Mouse (Mus musculus) gastrocnemius, adult 18-20 months (tissue): ENCODE data around the gene Cbfa2t2. TPM values are rescaled to one million over a fixed set of nuclear protein-coding genes. Genes with fewer than 3 reads are reported as not detected.

Experiments used
- DNase-seq: peaks from one replicate; pipeline ENCODE4 v3.0.0; 2021; ENCODE audit warnings: low spot score
- long read RNA-seq, 2 experiments: library from polyadenylated mRNA; stranded (forward); transcript quantifications; one replicate each; pipeline ENCODE4 v2.0.0; 2021
- total RNA-seq, 2 experiments: library from RNA; stranded (reverse); gene quantifications; 2 replicates each; pipeline ENCODE4 v1.2.3; 2021

Gene Cbfa2t2
- total RNA-seq: 10 to 100 TPM; 14.8 to 19.4 TPM
- long read RNA-seq, experiment 1, full-length matches to known transcripts: 9 of 11 reads
- long read RNA-seq, experiment 1, partial matches to known transcripts: 0 of 11 reads
- long read RNA-seq, experiment 1, other reads (novel, unspliced or antisense): 2 of 11 reads
- long read RNA-seq, experiment 2, full-length matches to known transcripts: 4 of 12 reads
- long read RNA-seq, experiment 2, partial matches to known transcripts: 2 of 12 reads
- long read RNA-seq, experiment 2, other reads (novel, unspliced or antisense): 6 of 12 reads

DNA sequence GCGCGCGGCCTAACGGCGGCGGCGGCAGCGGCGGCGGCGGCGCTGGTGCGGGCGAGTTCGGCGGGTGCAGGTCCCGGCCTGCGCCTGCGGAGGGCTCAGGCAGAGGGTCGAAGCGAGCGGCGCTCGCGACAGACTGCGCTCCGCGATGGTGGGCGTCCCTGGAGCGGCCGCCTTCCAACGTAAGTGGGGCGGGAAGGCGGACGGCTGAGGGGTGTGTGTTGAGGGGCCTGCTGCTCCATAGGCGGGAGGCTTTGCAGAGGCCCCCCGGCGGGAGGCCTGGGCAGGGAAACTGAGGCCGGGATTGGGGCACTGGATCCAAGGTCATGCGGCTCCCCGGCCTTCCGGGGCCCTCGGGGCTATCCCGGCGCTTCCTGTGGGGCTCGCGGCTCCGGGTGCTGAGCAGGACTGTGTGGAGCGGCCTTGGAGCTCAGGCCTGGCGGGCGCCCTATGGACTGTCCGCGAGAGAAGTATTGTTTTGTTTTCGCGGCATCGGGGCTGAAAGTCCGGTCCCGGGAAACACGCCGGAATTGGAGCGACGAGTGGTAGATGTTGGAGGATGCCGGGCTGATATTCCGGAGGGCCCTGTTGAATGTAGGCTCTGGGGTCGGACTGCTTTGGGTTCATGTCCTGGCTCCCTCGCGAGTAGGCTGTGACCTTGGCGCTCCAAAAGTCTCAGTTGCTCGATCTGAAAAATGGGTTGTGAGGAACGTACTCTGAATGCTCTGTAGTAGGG lies at the start of gene Cbfa2t2:
Gene Cbfa2t2, plus strand, starts transcription at position 24 of the 733 bp plus-strand sequence.
- peak; percentile 41 for DNase-seq

DNA sequence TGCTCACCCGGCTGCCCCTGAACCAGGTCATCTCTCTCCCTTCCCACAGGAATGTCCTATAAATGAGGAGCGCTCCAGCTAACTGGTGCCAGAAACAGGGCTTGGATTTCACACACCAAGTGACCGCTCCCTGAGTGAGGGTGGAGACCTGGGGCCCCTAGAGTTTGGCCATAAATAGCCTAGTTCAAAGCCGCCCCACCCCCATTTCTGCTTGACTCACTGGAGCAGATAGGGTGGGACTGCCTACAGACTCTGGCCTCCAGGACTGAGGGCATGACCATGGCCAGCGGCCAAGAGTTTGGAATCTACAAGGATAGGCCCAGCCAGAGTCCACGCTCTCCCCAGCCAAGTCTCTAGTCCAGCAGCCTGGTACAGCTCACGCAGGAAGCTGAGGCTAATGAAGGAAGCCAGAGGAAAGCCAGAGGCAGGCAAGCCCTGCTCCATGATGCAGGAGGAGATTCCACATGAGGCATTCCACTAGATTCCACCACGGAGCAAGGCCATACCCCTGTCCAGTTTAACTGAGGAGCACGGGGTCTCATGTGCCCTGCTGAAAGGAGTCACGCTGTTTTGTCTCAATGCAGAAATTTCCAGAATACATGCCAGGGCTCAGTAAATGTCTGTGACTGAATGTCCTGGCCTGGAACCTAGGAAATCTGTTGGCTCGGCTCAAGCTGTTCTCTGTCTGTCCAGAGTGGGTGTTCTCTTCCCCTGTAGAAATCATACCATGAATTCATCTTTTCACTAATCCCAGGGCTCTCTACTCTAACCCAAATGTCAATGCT lies 45.9 kb upstream of the Cbfa2t2 start:
- peak; percentile 97 for DNase-seq

DNA sequence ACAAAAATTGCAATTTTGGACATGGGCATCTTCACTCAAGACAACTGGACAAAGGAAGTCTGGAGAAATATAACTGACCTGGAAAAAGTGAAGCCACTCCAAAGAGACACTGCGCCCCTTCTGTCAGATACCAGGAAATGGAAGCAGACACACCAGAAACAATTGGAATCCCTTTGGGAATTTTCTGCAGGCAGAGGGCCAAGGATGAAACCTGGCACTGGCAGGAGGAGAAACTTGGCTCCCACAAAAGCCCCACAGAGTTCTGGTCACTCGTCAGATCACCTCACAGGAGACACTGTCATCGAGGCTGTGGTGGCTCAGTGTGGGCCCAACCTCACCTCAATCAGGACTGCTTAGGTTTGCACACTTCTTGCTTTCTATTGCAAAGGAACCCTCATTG lies 41.7 kb upstream of the Cbfa2t2 start:
- DNase-seq: no peak

DNA sequence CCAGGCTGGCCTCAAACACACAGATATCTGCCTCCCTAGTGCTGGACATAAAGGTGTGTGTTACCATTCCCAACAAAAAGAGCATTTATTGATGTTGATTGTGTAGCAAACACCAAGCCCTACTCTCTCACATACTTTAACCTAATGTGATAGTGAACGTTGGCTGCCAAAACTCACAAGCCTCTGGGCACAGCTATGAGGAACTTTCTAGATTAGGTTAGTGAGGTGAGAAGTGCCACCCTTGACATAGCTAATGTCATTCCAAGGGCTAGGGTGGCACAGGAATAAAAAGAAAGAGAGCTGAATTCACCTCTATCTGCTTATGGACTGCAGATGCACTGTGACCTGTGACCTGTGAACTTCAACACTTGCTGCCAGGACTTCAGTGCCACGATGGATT lies 39.8 kb upstream of the Cbfa2t2 start:
- no peak for DNase-seq

DNA sequence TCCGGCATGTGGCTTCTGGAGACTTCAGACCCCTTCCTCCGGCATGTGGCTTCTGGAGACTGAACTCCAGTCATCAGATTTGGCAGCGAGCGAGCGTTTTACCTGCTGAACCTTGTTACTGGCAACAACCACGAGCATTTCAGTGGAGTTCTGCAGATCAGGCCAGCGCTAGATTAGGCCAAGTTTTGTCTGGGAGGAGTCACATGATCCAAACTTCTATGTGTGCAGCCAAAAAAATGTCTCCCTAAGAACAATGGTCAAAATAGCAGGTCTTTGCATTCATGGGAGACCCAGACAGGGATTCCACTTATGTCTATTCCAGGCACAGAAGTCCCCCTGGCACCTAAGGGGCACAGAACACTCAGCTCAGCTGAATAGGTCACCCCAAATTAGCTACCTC lies 38.0 kb upstream of the Cbfa2t2 start:
- no peak for DNase-seq

DNA sequence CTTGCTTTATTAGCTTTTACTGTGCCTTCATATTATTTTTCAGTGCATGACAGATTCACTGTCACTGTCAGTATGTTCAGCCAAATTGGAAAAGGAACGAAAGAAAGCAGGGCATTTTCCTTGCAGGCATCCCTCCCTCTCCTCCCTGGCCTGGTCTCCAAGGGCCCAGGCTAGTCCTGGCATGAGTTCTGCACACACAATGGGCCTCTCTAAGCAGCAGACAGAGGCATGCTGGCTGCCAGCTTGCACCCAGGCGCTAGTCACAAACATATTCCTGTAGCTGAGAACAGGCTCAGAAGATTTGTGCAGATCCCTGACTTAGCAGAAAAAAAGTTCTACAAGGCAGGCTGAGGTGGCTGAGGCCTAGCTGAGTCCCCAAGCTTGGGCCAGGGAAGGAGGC lies 37.0 kb upstream of the Cbfa2t2 start:
- no peak for DNase-seq

DNA sequence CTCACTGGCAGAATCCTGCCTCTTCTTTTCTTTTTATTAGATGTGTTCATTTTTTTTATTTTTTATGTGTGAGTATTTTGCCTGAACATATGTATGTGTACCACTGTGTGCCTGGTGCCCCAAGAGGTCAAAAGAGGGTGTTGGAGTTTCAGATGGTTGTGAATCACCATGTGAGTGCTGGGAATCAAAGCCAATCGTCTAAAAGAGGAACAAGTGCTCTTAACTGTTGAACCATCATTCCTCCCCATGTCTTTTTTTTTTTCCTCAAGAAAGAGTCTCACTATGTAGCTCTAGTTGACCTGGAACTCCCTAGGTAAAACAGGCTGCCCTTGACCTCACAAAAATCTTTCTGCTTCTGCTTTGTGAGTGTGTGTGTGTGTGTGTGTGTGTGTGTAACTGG lies 34.3 kb upstream of the Cbfa2t2 start:
- no peak for DNase-seq

DNA sequence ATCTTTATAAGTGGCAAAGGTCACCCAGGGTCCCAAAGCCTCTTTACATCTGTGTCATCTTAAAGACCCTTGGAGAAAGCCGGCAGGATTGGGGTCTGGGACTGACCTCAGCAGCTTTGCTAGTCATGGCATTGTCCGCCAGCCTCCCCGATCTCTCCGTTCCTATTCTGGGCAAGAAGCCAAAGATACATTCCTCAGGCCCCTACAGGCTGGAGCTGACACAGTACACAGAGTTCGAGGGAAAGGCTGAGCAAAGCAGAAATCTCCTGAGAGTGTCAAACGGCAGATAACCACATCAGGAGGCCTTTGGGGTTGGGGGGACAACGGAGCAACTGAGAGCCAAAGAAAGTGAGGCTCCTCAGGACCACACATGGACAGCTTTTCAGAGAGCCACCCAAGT lies 33.5 kb upstream of the Cbfa2t2 start:
- DNase-seq: peak; percentile 73

DNA sequence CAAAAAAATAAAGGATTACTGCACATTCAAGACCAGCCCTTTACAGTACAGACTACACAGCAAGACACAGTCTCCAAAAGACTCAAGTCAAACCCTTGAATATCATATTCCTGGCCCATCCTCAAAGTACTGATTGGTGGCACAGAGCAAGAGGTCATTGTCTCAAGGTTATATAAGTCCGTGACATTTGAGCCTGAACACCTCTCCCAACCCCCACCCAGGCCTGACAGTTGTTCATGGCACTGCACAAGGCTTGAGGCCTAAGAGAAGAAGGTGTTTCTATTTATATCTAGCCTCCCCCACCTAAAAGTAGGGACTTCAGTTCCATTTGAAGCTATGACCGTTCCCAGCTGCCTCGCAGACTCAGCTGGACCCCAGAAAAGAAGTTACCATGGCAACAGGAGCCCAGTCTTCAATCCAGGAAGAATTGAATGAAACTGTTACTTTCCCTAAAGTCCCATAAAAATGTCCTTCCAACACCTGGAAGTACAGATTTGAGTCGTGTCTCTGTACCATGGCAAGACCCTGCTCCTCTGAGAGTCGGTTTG lies 30.8 kb upstream of the Cbfa2t2 start:
- DNase-seq: peak; percentile 70

DNA sequence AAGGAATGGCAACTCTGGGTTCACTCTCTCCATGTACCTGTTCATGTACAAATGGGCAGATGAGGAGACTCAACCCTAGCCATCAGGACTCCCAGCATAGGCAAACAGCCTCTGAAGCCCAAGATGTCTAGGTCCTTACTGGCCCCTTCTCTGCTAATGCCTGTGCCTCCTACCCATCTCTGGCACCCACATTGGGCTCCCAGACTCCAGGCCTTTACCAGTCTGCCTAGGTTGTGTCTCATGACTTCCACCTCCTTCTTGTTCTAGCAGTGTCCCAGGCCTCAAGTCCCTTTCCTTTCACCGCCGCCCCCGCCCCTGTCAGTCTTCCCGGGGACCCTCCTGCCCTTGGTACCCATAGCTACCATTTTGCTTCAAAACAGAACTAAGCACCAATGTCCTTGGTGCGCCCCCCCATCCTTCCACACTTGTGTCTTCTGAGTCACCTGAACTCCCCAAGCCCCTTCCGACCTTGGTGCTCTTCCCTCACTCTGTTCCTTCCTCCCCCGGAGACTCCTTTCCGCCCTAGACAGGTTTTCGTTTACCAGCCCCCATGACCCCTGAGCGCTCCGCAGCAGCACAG lies 29.1 kb upstream of the Cbfa2t2 start:
- DNase-seq: peak; percentile 59

DNA sequence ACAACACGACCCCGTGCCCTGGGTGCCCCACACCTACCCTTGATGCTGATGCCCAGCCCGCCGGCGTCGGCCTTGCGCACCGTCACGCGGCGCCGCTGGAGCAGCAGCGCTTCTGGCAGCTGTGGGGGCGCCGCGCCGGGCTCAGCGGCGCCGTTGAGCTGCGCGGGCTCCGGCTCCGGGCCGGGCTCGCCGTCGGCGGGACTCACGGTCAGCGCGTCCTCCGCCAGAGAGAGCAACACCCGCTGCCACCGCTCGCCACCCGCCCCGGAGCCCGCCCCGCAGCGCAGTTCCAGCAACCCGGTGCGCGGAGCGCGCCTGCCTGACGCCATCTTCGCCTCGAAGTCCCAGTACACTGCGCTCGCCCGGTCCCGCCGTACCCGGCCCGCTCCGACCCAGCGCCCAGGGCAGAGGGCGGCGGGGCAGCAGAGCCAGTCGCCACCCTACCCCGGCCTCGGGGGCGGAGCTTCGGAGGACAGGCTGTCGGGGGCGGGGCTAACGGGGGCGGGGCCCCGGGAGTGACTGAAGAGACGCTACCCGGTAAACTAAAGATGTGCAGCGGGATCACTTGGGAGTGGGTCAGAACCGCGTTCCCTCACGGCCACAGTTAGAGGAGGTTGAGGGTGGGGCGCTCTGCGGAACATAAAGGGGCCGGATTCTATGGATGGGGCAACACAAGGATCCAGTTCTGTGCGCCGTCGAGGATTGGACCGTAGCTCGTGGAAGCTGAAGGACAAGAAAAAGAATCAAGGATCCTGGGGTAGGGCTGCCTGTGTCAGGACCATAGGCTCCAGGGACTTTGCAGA lies 28.4 kb upstream of the Cbfa2t2 start, which contains the start of gene Snta1:
Gene Snta1, minus strand, starts transcription at position 457 of the 803 bp plus-strand sequence.
- DNase-seq: peak; percentile 91

DNA sequence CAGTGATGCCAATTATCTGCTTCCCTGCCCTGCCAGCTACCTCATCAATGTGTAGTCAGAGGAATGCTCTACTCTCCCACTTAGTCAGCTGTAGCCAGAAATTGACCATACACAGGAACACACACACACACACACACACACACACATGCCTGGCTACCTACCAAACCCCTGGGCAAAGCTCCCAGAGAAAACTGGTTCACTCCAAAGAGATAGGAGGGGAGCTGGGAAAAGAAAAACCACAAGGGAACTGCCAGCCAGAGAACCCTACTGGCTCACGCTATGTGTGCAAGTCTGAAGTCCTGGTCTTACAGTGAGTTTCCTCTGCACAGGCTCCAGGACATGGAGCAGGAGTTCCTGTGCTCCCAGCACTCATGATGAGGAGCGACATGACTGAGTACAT lies 25.9 kb upstream of the Cbfa2t2 start:
- DNase-seq: peak; percentile 47

DNA sequence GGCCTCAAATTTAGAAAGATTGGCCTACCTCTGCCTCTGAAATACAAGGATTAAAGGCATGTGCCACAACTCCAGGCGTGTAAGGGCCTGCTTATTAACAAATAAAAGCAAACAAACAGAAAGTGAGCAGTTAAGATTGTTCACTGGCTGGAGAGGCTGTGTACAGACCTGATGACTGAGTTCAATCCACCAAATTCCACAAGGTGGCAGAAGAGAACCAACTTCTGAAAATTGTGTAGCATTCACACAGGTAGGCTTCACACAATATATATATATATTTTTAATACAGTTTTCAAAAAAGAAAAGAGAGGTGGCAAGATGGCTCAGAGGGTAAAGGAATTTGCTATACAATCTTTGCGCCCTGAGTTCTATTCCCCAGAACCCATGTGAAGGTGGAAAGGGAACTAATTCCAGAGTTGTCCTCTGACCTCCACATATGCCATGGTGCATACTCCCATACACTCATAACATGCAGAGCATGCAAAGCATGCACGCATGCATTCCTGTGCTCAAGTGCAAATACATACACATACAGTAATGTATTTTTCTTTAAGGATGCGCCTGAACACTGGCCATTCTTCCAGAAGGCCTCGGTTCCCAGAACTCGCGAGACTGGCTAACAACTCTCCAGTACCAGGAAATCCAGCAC lies 24.1 kb upstream of the Cbfa2t2 start:
- DNase-seq: peak; percentile 55

DNA sequence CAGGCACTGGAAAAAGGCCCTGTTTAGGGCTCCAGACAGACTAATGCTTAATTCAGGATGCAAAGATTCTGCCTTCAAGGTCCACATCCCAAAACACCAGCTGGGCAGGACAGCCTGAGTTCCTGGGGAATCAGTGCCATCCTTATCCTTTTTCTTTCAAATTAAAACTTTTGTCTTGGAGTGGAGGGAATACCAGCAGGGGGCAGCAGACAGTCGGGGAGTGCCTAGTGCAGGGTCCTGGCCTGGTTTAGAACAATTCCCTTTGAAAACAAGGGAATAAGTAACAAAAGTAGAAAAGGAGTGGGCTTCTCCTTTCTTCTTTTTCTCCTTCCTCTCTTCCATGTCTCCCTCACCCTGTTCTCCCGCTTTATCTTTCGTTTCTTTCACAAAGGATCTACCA lies 19.2 kb upstream of the Cbfa2t2 start:
- peak; percentile 80 for DNase-seq

DNA sequence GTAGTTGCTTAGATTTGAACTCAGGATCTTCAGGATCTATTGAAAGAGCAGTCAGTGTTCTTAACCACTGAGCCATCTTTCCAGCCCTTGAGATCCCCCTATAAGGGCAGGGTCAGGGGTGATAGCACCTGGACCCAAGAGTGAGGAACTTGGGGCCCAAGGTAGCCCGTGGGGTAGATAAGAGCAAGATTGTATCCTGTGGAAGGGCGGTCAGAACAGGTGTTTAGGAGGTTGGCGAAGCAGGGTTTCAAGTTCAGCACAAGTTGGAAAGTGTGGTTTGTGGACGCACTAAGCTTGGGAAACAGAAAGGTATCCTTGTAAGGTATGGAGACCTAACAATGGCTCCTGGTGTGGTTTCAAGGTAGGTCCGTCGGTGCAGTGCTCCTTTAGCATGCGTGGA lies 18.3 kb upstream of the Cbfa2t2 start:
- no peak for DNase-seq

DNA sequence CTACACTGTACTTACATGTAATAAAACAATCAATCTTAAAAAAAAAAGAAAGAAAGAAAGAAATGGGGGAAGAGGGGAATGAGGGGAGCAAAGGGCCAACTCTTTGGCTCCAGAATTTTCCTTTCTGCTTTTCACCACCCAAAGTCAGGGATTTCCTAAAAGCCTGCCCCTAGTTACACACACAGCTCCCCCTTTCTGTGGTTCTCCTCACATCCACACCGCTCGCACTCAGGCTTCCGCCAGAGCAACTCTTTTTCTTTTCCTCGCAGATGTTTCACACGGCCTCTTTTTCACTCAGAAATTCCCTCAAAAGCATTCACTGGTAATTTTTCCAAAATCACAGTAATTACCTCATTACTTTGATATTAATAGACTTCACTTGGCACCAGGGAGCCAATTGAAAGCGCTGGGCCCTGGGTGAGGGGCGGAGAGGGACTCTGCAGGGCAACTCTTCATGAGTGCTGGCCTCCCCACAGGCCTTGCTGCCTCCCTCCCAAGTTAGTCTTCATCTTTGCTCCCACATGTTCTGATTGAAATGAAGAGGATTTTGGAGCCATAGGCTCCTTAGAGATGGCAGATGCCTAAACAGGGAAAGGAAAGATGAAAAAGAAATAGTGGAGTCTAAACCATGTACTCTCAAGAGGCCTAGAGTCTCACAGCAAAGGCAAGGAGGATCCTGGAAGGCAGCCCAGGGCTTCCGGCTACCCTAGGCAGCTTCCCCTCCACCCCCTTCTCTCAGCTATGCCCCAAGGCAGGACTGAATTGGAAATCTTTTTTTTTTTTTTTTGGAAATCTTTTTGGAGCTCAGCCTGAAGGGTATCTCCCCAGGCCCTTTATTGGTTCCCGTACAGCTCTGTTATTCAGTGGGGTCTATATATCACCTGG lies 16.4 kb upstream of the Cbfa2t2 start:
- DNase-seq: no peak

DNA sequence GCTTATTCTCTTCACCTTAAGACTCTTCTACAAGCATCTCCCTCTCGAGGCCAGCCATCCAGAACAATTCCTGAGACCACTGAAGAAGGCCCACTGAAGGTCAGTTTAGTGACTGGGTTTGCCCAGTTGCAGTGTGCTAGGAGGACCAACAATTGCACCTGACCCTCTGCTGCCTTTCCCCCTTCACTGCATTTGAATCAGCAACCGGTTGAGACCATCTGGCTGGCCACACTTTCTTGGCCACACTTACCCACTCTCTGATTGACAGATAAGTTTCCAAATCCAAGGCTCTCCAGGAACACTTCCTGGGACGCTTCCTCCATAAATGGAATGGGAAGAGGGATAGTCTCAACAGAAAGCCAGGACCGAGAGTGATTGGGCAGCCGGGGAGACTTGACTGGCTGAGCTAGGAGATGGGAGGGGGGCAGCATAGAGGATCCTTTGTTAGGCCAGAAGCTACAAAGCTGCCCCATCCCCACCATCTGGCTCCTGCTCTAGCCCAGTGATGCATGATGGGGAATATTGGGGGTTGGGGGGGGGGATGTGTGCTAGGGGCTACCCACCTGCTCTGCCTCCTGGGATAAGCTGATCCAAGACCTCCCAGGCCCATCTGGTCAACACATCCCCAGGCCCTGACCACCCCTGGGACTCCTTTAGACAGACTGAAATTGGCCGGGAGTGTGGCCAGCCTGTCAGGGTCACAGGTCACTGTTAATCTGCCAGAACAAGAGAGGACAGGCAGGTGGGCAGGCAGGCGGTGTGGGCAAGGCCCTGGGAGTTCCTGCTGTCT lies 15.1 kb upstream of the Cbfa2t2 start:
- no peak for DNase-seq

DNA sequence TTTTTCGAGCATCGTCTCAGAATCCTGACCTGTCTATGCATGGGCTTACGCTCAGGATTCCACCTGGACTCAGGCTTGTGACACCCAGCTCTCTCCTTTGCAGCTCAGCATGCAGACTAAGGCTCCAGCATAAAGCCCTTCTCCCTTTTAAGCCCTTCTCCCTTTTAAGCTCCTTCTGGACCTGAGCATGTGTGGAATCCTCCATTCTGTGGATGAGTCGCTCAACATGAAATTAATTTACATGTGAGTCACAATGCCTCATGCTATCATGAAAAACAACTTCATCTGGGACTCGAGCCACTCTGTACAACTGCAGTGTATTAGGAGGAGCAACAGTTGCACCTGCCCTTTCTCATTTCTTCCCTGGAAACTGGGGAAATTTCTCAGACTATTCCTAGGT lies 14.1 kb upstream of the Cbfa2t2 start:
- DNase-seq: no peak
